Mouse (Mus musculus): Measurements from ENCODE around the gene Tfdp1. TPM values are rescaled to one million over a fixed set of nuclear protein-coding genes. Genes with fewer than 3 reads are reported as not detected.

Tfdp1 gene
- polyA plus RNA-seq, 1 experiment from 2014 or later, result 152 TPM

Other genes with a start within 250 kb of the Tfdp1 start
- gene Pcid2, start 233.3 kb upstream of the Tfdp1 start, polyA plus RNA-seq (2016; fragmentation: Nextera tagmentation; extraction: Ambion mirVana), result 54.9 and 56.5 TPM in 2 replicates
- 84.7 and 85.9 TPM in 2 replicates for gene Cul4a, start 233.1 kb upstream of the Tfdp1 start, polyA plus RNA-seq (2016; fragmentation: Nextera tagmentation; extraction: Ambion mirVana)
- gene Lamp1, start 179.6 kb upstream of the Tfdp1 start, polyA plus RNA-seq (2016; fragmentation: Nextera tagmentation; extraction: Ambion mirVana), result 247 and 255 TPM in 2 replicates
- 11.1 and 11.3 TPM in 2 replicates for gene Grtp1, start 138.1 kb upstream of the Tfdp1 start, polyA plus RNA-seq (2016; fragmentation: Nextera tagmentation; extraction: Ambion mirVana)
- 0.45 and 0.47 TPM in 2 replicates for gene Adprhl1, start 84.6 kb upstream of the Tfdp1 start, polyA plus RNA-seq (2016; fragmentation: Nextera tagmentation; extraction: Ambion mirVana)
- gene Dcun1d2, start 50.6 kb upstream of the Tfdp1 start, polyA plus RNA-seq (2016; fragmentation: Nextera tagmentation; extraction: Ambion mirVana), result 33.1 and 34.4 TPM in 2 replicates
- gene Tmco3, start 50.6 kb upstream of the Tfdp1 start, polyA plus RNA-seq (2016; fragmentation: Nextera tagmentation; extraction: Ambion mirVana), result 45.8 and 51.5 TPM in 2 replicates
- gene Atp4b, start 58.1 kb downstream of the Tfdp1 start, polyA plus RNA-seq (2016; fragmentation: Nextera tagmentation; extraction: Ambion mirVana), result not detected in 2 replicates
- 0.03 TPM in 1 of 2 replicates, not detected in the other for gene Grk1, start 66.3 kb downstream of the Tfdp1 start, polyA plus RNA-seq (2016; fragmentation: Nextera tagmentation; extraction: Ambion mirVana)
- 0.22 and 0.27 TPM in 2 replicates for gene Tmem255b, start 96.4 kb downstream of the Tfdp1 start, polyA plus RNA-seq (2016; fragmentation: Nextera tagmentation; extraction: Ambion mirVana)
- gene Gas6, start 155.7 kb downstream of the Tfdp1 start, polyA plus RNA-seq (2016; fragmentation: Nextera tagmentation; extraction: Ambion mirVana), result 15.0 and 18.4 TPM in 2 replicates
- gene 1700029H14Rik, start 223.7 kb downstream of the Tfdp1 start, polyA plus RNA-seq (2016; fragmentation: Nextera tagmentation; extraction: Ambion mirVana), result not detected in 2 replicates